Mouse (Mus musculus): Measurements from ENCODE around the gene Gm11032.
"Not testable (repeated sequence)": the region's sequence is repeated elsewhere in the genome, so short reads cannot be mapped to it uniquely, and the experiment has no call there.

Gm11032 gene

GRCm38 (mm10) chr11:4625931-4626330 is 6.1 kb downstream of the Gm11032 start:
- DNase-seq (ENCODE audit: low spot score): no peak

- no peak for DNase-seq (ENCODE audit: low spot score)
Observed at GRCm38 (mm10) chr11:4627636-4628035, 7.8 kb downstream of the Gm11032 start.

GRCm38 (mm10) chr11:4629861-4630280 is 10.0 kb downstream of the Gm11032 start:
- no peak for DNase-seq (ENCODE audit: low spot score)

GRCm38 (mm10) chr11:4633420-4633819 is 13.6 kb downstream of the Gm11032 start:
- DNase-seq (ENCODE audit: low spot score): no peak

GRCm38 (mm10) chr11:4634395-4634794 is 14.5 kb downstream of the Gm11032 start:
- no peak for DNase-seq (ENCODE audit: low spot score)

- DNase-seq (ENCODE audit: low spot score): no peak
Observed at GRCm38 (mm10) chr11:4636782-4637342, 17.0 kb downstream of the Gm11032 start.

- DNase-seq (ENCODE audit: low spot score): peak; percentile 91
Observed at GRCm38 (mm10) chr11:4637534-4638234, 17.8 kb downstream of the Gm11032 start, which contains the start of gene Ascc2. Ascc2 (plus strand) TSS chr11:4637747.

GRCm38 (mm10) chr11:4638261-4638660 is 18.4 kb downstream of the Gm11032 start:
- DNase-seq (ENCODE audit: low spot score): no peak

GRCm38 (mm10) chr11:4641185-4641584 is 21.3 kb downstream of the Gm11032 start:
- no peak for DNase-seq (ENCODE audit: low spot score)

- no peak for DNase-seq (ENCODE audit: low spot score)
Observed at GRCm38 (mm10) chr11:4643722-4644121, 23.9 kb downstream of the Gm11032 start.

- DNase-seq (ENCODE audit: low spot score): not testable (repeated sequence)
Observed at GRCm38 (mm10) chr11:4645180-4645579, 25.3 kb downstream of the Gm11032 start.

- DNase-seq (ENCODE audit: low spot score): no peak
Observed at GRCm38 (mm10) chr11:4646409-4646808, 26.5 kb downstream of the Gm11032 start.

- DNase-seq (ENCODE audit: low spot score): no peak
Observed at GRCm38 (mm10) chr11:4659818-4660217, 40.0 kb downstream of the Gm11032 start.

- DNase-seq (ENCODE audit: low spot score): no peak
Observed at GRCm38 (mm10) chr11:4660309-4661025, 40.6 kb downstream of the Gm11032 start.

- DNase-seq (ENCODE audit: low spot score): no peak
Observed at GRCm38 (mm10) chr11:4661324-4661723, 41.5 kb downstream of the Gm11032 start.

GRCm38 (mm10) chr11:4661871-4662495 is 42.1 kb downstream of the Gm11032 start:
- no peak for DNase-seq (ENCODE audit: low spot score)

- DNase-seq (ENCODE audit: low spot score): no peak
Observed at GRCm38 (mm10) chr11:4662496-4662878, 42.6 kb downstream of the Gm11032 start.

All from spleen, adult 12 weeks (tissue).